ENCODE assay signal across 8 mouse cellular contexts in genomic region chr1:119525004-119525444, GRCm38 (mm10). TPM values are rescaled to one million over a fixed set of nuclear protein-coding genes. Genes with fewer than 3 reads are reported as not detected.
A peak's percentile ranks its signal among the peaks of the same experiment; 100 is the strongest.
DNase-seq lines count a peak whose midpoint lies in the region; ATAC-seq and TF ChIP-seq lines count a peak whose summit lies in the region.

No protein-coding gene starts in this region.

- intact Hi-C loops in left cerebral cortex, adult 2 months (cut with DNase I) = loop anchor here (5.0 kb wide), 1 partner anchor 68 kb away; no protein-coding TSS in a partner anchor

- no peak for DNase-seq in left cerebral cortex, adult 2 months (ENCODE audit: extremely low spot score in 1 of 2, low spot score in 2 of 2)
- no peak for DNase-seq in left cerebral cortex, adult 11 months (ENCODE audit: low spot score)
- peak; percentile 56 for DNase-seq in cerebellum, adult 9-11 months
- DNase-seq in kidney, postnatal 0 days (ENCODE audit: low spot score) = peak; percentile 58
- DNase-seq in midbrain, embryonic 10.5 days (ENCODE audit: low spot score) = no peak
- no peak for DNase-seq in urinary bladder, postnatal 36 days (ENCODE audit: low spot score in 2 of 2)

- no peak; the same call in 1 of the 2 replicates for TF ChIP-seq CTCF in left cerebral cortex, adult 2 months (IDR thresholded peaks at IDR 0.05)
- peak; percentile 39; the same call in 1 of the 2 replicates for TF ChIP-seq CTCF in kidney, postnatal 0 days (IDR thresholded peaks at IDR 0.05; ENCODE audit: low read depth)

- 26% methylated on average over 5 of the region's 5 CpGs for WGBS in heart, embryonic 11.5 days (ENCODE audit: insufficient replicate concordance)
- WGBS in kidney, postnatal 0 days = 13% methylated on average over 5 of the region's 5 CpGs
- 39% methylated on average over 5 of the region's 5 CpGs for WGBS in midbrain, embryonic 10.5 days

- peaks cover 30% of the 10 kb centered on the region for H3K36me3 ChIP-seq in heart, embryonic 11.5 days (ENCODE audit: control insufficient read depth, insufficient read depth, low read length)
- 0 out of 2 replicates have a peak, but pooled peaks cover 4% of the 10 kb centered on the region for H3K36me3 ChIP-seq in kidney, postnatal 0 days (ENCODE audit: insufficient read depth, low read length)
- H3K36me3 ChIP-seq in midbrain, embryonic 10.5 days = peaks cover 36% of the 10 kb centered on the region

- no peak overlapping the region for H3K27ac ChIP-seq in left cerebral cortex, adult 2 months
- no peak overlapping the region for H3K27ac ChIP-seq in heart, embryonic 11.5 days (ENCODE audit: low read depth, low read length)
- H3K27ac ChIP-seq in kidney, postnatal 0 days = peak overlapping the region; percentile 91
- H3K27ac ChIP-seq in midbrain, embryonic 10.5 days (replicated peaks) = peak overlapping the region; percentile 95; the same call in 1 of the 2 replicates

- H3K27me3 ChIP-seq in heart, embryonic 11.5 days (ENCODE audit: control insufficient read depth, insufficient read depth, low read length) = no peaks in the 10 kb centered on the region
- H3K27me3 ChIP-seq in kidney, postnatal 0 days (ENCODE audit: insufficient read depth, low read length) = no peaks in the 10 kb centered on the region
- H3K27me3 ChIP-seq in midbrain, embryonic 10.5 days (ENCODE audit: low read depth, poor library complexity, severe bottlenecking) = peaks cover 5% of the 10 kb centered on the region; the same call in 1 of the 2 replicates

- H3K4me1 ChIP-seq in heart, embryonic 11.5 days (ENCODE audit: control insufficient read depth, insufficient read depth, low read length) = peaks cover 17% of the 10 kb centered on the region
- H3K4me1 ChIP-seq in kidney, postnatal 0 days (replicated peaks; ENCODE audit: insufficient read depth, low read length) = peaks cover 16% of the 10 kb centered on the region
- H3K4me1 ChIP-seq in midbrain, embryonic 10.5 days = peaks cover 33% of the 10 kb centered on the region

- H3K9me3 ChIP-seq in heart, embryonic 11.5 days (replicated peaks; ENCODE audit: control insufficient read depth, low read length) = peaks cover 6% of the 10 kb centered on the region
- no peaks in the 10 kb centered on the region for H3K9me3 ChIP-seq in kidney, postnatal 0 days (replicated peaks; ENCODE audit: low read length)
- peaks cover 30% of the 10 kb centered on the region for H3K9me3 ChIP-seq in midbrain, embryonic 10.5 days (replicated peaks)

- H3K9ac ChIP-seq in heart, embryonic 11.5 days (ENCODE audit: low read depth, low read length) = peak overlapping the region; percentile 87; the same call in 1 of the 2 replicates
- H3K9ac ChIP-seq in kidney, postnatal 0 days (ENCODE audit: low read depth, low read length) = peak overlapping the region; percentile 83

- H3K4me2 ChIP-seq in heart, embryonic 11.5 days = peak overlapping the region; percentile 91
- peak overlapping the region; percentile 89 for H3K4me2 ChIP-seq in kidney, postnatal 0 days (ENCODE audit: low read length)

- no peak for ATAC-seq in heart, embryonic 11.5 days (replicated peaks; ENCODE audit: insufficient number of reproducible peaks, low FRiP score, low TSS enrichment)
- no peak for ATAC-seq in kidney, postnatal 0 days (replicated peaks; ENCODE audit: low FRiP score, low read depth)
- no peak for ATAC-seq in monocyte, adult 5-6 weeks (replicated peaks; ENCODE audit: insufficient number of reproducible peaks, low FRiP score, low TSS enrichment, poor library complexity, severe bottlenecking)

- peak overlapping the region; percentile 60 for H3K4me3 ChIP-seq in left cerebral cortex, adult 2 months
- peak overlapping the region; percentile 66 for H3K4me3 ChIP-seq in heart, embryonic 11.5 days (ENCODE audit: low read depth, low read length)
- peak overlapping the region; percentile 64; the same call in 1 of the 2 replicates for H3K4me3 ChIP-seq in kidney, postnatal 0 days (replicated peaks; ENCODE audit: low read depth, low read length)
- peak overlapping the region; percentile 76 for H3K4me3 ChIP-seq in midbrain, embryonic 10.5 days

RNA-seq across cellular contexts. Expression of gene Tmem185b, which starts 0.9 kb away (rescaled TPM):
- total RNA-seq in left cerebral cortex, adult 2 months (2021) = 10 to 100 TPM; 16.7 to 18.4 TPM
- polyA plus RNA-seq in heart, embryonic 11.5 days (2014; fragmentation: Nextera tagmentation; extraction: Ambion mirVana) = 23.1 and 25.8 TPM in 2 replicates
- polyA plus RNA-seq in kidney, postnatal 0 days (2015; fragmentation: Nextera tagmentation; extraction: Ambion mirVana) = 30.6 and 34.6 TPM in 2 replicates
- polyA plus RNA-seq in midbrain, embryonic 10.5 days (2016; fragmentation: Nextera tagmentation; extraction: Ambion mirVana) = 21.7 and 24.1 TPM in 2 replicates
- total RNA-seq in monocyte, adult 5-6 weeks (2017) = 12.0 to 22.8 TPM (median 15.4 TPM) in 3 replicates

RNA-seq across cellular contexts. Expression of gene Ralb, which starts 20.4 kb away (rescaled TPM):
- 10 to 100 TPM; 21.1 to 25.9 TPM for total RNA-seq in left cerebral cortex, adult 2 months (2021)
- 146 and 166 TPM in 2 replicates for polyA plus RNA-seq in heart, embryonic 11.5 days (2014; fragmentation: Nextera tagmentation; extraction: Ambion mirVana)
- 129 and 141 TPM in 2 replicates for polyA plus RNA-seq in kidney, postnatal 0 days (2015; fragmentation: Nextera tagmentation; extraction: Ambion mirVana)
- polyA plus RNA-seq in midbrain, embryonic 10.5 days (2016; fragmentation: Nextera tagmentation; extraction: Ambion mirVana) = 89.2 and 93.2 TPM in 2 replicates
- total RNA-seq in monocyte, adult 5-6 weeks (2017) = 31.2 to 45.9 TPM (median 45.4 TPM) in 3 replicates

Comparison
In these comparisons a context has a peak if more than half of its experiments do, and no peak if none do; other contexts are left out.
1. DNase-seq: peak in cerebellum, adult 9-11 months (single experiment) and kidney, postnatal 0 days (single experiment); none in left cerebral cortex, adult 2 months (0 of 2), left cerebral cortex, adult 11 months (single experiment), midbrain, embryonic 10.5 days (single experiment) and urinary bladder, postnatal 36 days (0 of 2).
2. H3K27ac ChIP-seq: peak in kidney, postnatal 0 days (single experiment) and midbrain, embryonic 10.5 days (single experiment); none in left cerebral cortex, adult 2 months (single experiment) and heart, embryonic 11.5 days (single experiment).
3. Peak in every context shown above with its lines, with median percentiles within 50 percentile points of each other: H3K4me3 ChIP-seq.